In genomic region chr17:6893332-6893731, GRCm38 (mm10) we compare ENCODE assay signal across 21 mouse cellular contexts. TPM values are rescaled to one million over a fixed set of nuclear protein-coding genes. Genes with fewer than 3 reads are reported as not detected.
A peak's percentile ranks its signal among the peaks of the same experiment; 100 is the strongest.
DNase-seq lines count a peak whose midpoint lies in the region; TF ChIP-seq lines count a peak whose summit lies in the region.
"Had no signal": no experiment of that assay in that cellular context is flagged by ENCODE, and none has a peak within 500 bp of the region (broad histone marks: within the 10 kb centered on the region; RNA-seq: fewer than 3 reads in every experiment).

No protein-coding gene starts in this region.

- TF ChIP-seq CTCF in testis, adult 2 months (IDR thresholded peaks at IDR 0.05; ENCODE audit: control insufficient read depth, insufficient read depth, insufficient replicate concordance, low read depth, low read length) = no peak

- no peaks in the 10 kb centered on the region for H3K4me1 ChIP-seq in testis, adult 2 months (ENCODE audit: control insufficient read depth, insufficient read depth, low read length)
- H3K4me1 ChIP-seq: embryonic facial prominence, embryonic 15.5 days; forebrain, embryonic 10.5 days; heart, embryonic 12.5 days; hindbrain, embryonic 12.5 days had no signal

- peak overlapping the region; percentile 89 for H3K4me3 ChIP-seq in testis, adult 2 months (ENCODE audit: control insufficient read depth, low read depth, low read length)
- H3K4me3 ChIP-seq: embryonic facial prominence, embryonic 15.5 days; erythroblast, embryonic 14.5 days; forebrain, embryonic 10.5 days; heart, adult 2 months; heart, embryonic 12.5 days; hindbrain, embryonic 12.5 days had no signal

- intact Hi-C loops in heart, postnatal 25 days (cut with DNase I) = loop anchor here (5.0 kb wide), 1 partner anchor 116 kb away; no protein-coding TSS in a partner anchor

- H3K27ac ChIP-seq in testis, adult 2 months (ENCODE audit: control insufficient read depth, insufficient read depth, low read depth, low read length) = no peak overlapping the region
- H3K27ac ChIP-seq: embryonic facial prominence, embryonic 15.5 days; forebrain, embryonic 10.5 days; heart, adult 2 months; hindbrain, embryonic 12.5 days had no signal

- H3K27me3 ChIP-seq in testis, adult 2 months (ENCODE audit: control insufficient read depth, insufficient read depth, low read length) = no peaks in the 10 kb centered on the region
- H3K27me3 ChIP-seq: embryonic facial prominence, embryonic 15.5 days; heart, embryonic 12.5 days; hindbrain, embryonic 12.5 days; Patski had no signal

- DNase-seq in heart, adult 11 months = peak; percentile 81
- DNase-seq in heart, postnatal 25 days (ENCODE audit: low spot score) = no peak
- no peak for DNase-seq in testis, postnatal 10 days (ENCODE audit: low spot score)
- DNase-seq in ZHBTc4 (ENCODE audit: low read depth, low spot score) = peak; percentile 56
- no peak for DNase-seq in B cell, adult 2 months
- DNase-seq in thymus, postnatal 36 days = no peak
- DNase-seq: adrenal gland, adult 8-10 months; adrenal gland, postnatal 36 days; cerebellum, adult 8-10 months; cerebellum, postnatal 14 days; embryo, embryonic 11 days; gastrocnemius, postnatal 36 days; heart, adult 2 months; heart, postnatal 36 days had no signal

- no peak for TF ChIP-seq POLR2A in testis, adult 2 months (IDR thresholded peaks at IDR 0.05; ENCODE audit: control insufficient read depth, low read depth, low read length)

- no peaks in the 10 kb centered on the region for H3K36me3 ChIP-seq in testis, adult 2 months (ENCODE audit: control insufficient read depth, insufficient read depth, low read length)
- H3K36me3 ChIP-seq: embryonic facial prominence, embryonic 15.5 days; forebrain, embryonic 10.5 days; heart, embryonic 12.5 days; hindbrain, embryonic 12.5 days had no signal

RNA-seq across cellular contexts. Expression of gene Rsph3b, which starts 55.1 kb away (rescaled TPM):
- 10 to 100 TPM; 49.9 to 52.1 TPM for total RNA-seq in heart, postnatal 25 days (2021)
- polyA plus RNA-seq in testis, adult 2 months (2012; rRNA removed) = 209 and 231 TPM in 2 replicates

Comparison
In these comparisons a context has a peak if more than half of its experiments do, and no peak if none do; other contexts are left out.
1. DNase-seq: peak in heart, adult 11 months (single experiment) and ZHBTc4 (single experiment); none in heart, postnatal 25 days (single experiment), testis, postnatal 10 days (single experiment), B cell, adult 2 months (0 of 2) and thymus, postnatal 36 days (0 of 2).